In the genomic region with DNA sequence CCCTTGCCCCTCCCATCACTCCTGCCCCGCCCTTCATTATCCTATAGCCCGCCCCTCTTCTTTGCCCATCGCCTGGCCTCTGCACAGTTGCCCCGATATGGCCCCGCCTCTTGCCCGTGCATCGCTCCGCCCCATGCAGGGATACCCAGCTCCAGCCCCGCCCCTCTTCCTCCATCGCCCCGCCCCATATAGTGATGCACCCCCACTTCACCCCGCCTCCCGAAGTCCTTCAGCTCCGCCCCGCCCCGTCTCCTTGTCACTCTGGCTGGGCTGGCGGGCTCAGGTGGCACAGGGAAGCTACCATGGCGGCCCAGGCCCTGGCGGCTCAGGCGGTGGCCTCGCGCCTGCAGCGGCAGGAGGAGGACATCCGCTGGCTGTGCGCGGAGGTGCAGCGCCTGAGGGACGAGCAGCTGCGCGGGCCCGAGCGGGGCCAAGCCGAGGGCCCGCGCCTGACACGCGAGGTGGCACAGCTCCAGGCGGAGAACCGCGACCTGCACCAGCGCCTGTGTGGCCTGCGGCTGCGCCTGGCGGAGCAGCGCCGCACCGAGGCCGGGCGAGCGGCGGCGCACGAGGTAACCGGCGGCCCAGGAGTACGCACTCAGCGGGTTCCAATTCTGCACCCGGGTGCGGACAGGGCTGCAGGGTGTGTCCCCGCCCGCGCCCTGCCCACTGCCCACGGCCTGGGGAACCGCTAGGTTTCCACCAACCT, we compare ENCODE assay signal across 1 mouse cellular context.
TF ChIP-seq lines count a peak whose summit lies in the region.

Gene Tarsl2, plus strand, starts transcription at position 256 of the 709 bp plus-strand sequence.

TF ChIP-seq in CH12.LX, 34 proteins besides CTCF, POLR2A, EP300 and RAD21 (continued from another document):
- TF ChIP-seq MXI1 (IDR thresholded peaks at IDR 0.05; ENCODE audit: low read depth, low read length), result peak; percentile 75; the same call in 1 of the 2 replicates
- peak; percentile 49; the same call in 1 of the 2 replicates for TF ChIP-seq TCF12 (IDR thresholded peaks at IDR 0.05; ENCODE audit: low read depth, low read length)
- no peak; the same call in 1 of the 2 replicates for TF ChIP-seq MAX (IDR thresholded peaks at IDR 0.05; ENCODE audit: low read length)
- TF ChIP-seq CHD1 (IDR thresholded peaks at IDR 0.05; ENCODE audit: low read depth, low read length), result no peak
- no peak for TF ChIP-seq KAT2A (IDR thresholded peaks at IDR 0.05; ENCODE audit: insufficient replicate concordance, low read length)
- no peak for TF ChIP-seq JUN (IDR thresholded peaks at IDR 0.05; ENCODE audit: insufficient read depth, low read depth, low read length)
- no peak for TF ChIP-seq MYC (IDR thresholded peaks at IDR 0.05; ENCODE audit: low read depth, low read length)
- no peak for TF ChIP-seq SMC3 (IDR thresholded peaks at IDR 0.05; ENCODE audit: low read depth, low read length)
- no peak for TF ChIP-seq GABPA (IDR thresholded peaks at IDR 0.05; ENCODE audit: insufficient replicate concordance, low read depth, low read length)
- no peak for TF ChIP-seq JUND (conservative IDR thresholded peaks at IDR 0.05; ENCODE audit: low read depth, low read length)
- no peak for TF ChIP-seq SIN3A (IDR thresholded peaks at IDR 0.05; ENCODE audit: low read length)
- no peak for TF ChIP-seq MEF2A (IDR thresholded peaks at IDR 0.05; ENCODE audit: borderline replicate concordance, low read depth, low read length)
- no peak for TF ChIP-seq ZKSCAN1 (IDR thresholded peaks at IDR 0.05; ENCODE audit: borderline replicate concordance, low read depth, low read length)
- TF ChIP-seq ZMIZ1 (IDR thresholded peaks at IDR 0.05; ENCODE audit: low read depth, low read length), result no peak; the same call in 1 of the 2 replicates
- TF ChIP-seq E2F4 (IDR thresholded peaks at IDR 0.05; ENCODE audit: insufficient replicate concordance, low read depth, low read length), result no peak
- no peak for TF ChIP-seq HCFC1 (IDR thresholded peaks at IDR 0.05; ENCODE audit: low read depth, low read length)
- TF ChIP-seq IRF4 (IDR thresholded peaks at IDR 0.05; ENCODE audit: low read depth, low read length), result no peak
- TF ChIP-seq ETS1 (conservative IDR thresholded peaks at IDR 0.05; ENCODE audit: low read depth, low read length), result no peak
- no peak for TF ChIP-seq ZNF384 (IDR thresholded peaks at IDR 0.05; ENCODE audit: low read depth, low read length)
- 0 out of 2 replicates have a peak, but pooled peaks have one; percentile 10 for TF ChIP-seq TBP (conservative IDR thresholded peaks at IDR 0.05; ENCODE audit: low read depth, low read length)
- no peak for TF ChIP-seq ZC3H11A (IDR thresholded peaks at IDR 0.05; ENCODE audit: low read depth, low read length)
- TF ChIP-seq BHLHE40 (IDR thresholded peaks at IDR 0.05; ENCODE audit: low read depth, low read length), result no peak
- TF ChIP-seq USF1 (IDR thresholded peaks at IDR 0.05; ENCODE audit: low read depth, low read length), result no peak
